Mouse (Mus musculus) 3134 (cell line): ENCODE measurements around the gene Mrps15.
"Not testable (repeated sequence)": the region's sequence is repeated elsewhere in the genome, so short reads cannot be mapped to it uniquely, and the experiment has no call there.

Source experiments
- DNase-seq: peaks from one replicate; pipeline ENCODE4 v3.0.0-alpha.2; 2011; ENCODE audit warnings: low spot score; ENCODE audit not compliant: insufficient read length; ENCODE audit errors: extremely low read depth

The Mrps15 gene

GRCm38 (mm10) chr4:126068842-126069241, 22.1 kb downstream of the Mrps15 start:
- DNase-seq, result no peak

- DNase-seq, result no peak
Observed at GRCm38 (mm10) chr4:126077833-126078232, 31.1 kb downstream of the Mrps15 start.

GRCm38 (mm10) chr4:126079266-126079665, 32.5 kb downstream of the Mrps15 start:
- DNase-seq, result no peak

GRCm38 (mm10) chr4:126081601-126082000, 34.9 kb downstream of the Mrps15 start:
- no peak for DNase-seq

- no peak for DNase-seq
Observed at GRCm38 (mm10) chr4:126083021-126083420, 36.3 kb downstream of the Mrps15 start.

- no peak for DNase-seq
Observed at GRCm38 (mm10) chr4:126084382-126084781, 37.7 kb downstream of the Mrps15 start.

- peak; percentile 39 for DNase-seq
Observed at GRCm38 (mm10) chr4:126085996-126086576, 39.4 kb downstream of the Mrps15 start.

- DNase-seq, result no peak
Observed at GRCm38 (mm10) chr4:126090101-126090847, 43.5 kb downstream of the Mrps15 start.

GRCm38 (mm10) chr4:126090848-126091124, 44.1 kb downstream of the Mrps15 start:
- DNase-seq, result no peak

- no peak for DNase-seq
Observed at GRCm38 (mm10) chr4:126091873-126092272, 45.1 kb downstream of the Mrps15 start.

- DNase-seq, result not testable (repeated sequence)
Observed at GRCm38 (mm10) chr4:126095622-126096430, 49.1 kb downstream of the Mrps15 start.

GRCm38 (mm10) chr4:126096464-126097111, 49.9 kb downstream of the Mrps15 start, which contains the start of gene Lsm10:
Lsm10 (plus strand) TSS chr4:126096623.
- DNase-seq, result peak; percentile 91

- DNase-seq, result no peak
Observed at GRCm38 (mm10) chr4:126097711-126098253, 51.1 kb downstream of the Mrps15 start.

- no peak for DNase-seq
Observed at GRCm38 (mm10) chr4:126099365-126099764, 52.6 kb downstream of the Mrps15 start.

- no peak for DNase-seq
Observed at GRCm38 (mm10) chr4:126100764-126101163, 54.0 kb downstream of the Mrps15 start.

- DNase-seq, result peak; percentile 63
Observed at GRCm38 (mm10) chr4:126102061-126102841, 55.5 kb downstream of the Mrps15 start.

GRCm38 (mm10) chr4:126103057-126103581, 56.4 kb downstream of the Mrps15 start:
- DNase-seq, result peak; percentile 89

GRCm38 (mm10) chr4:126103590-126104068, 56.9 kb downstream of the Mrps15 start, which contains the start of gene Stk40:
Stk40 (plus strand) TSS chr4:126103957.
- DNase-seq, result peak; percentile 92

GRCm38 (mm10) chr4:126104261-126105075, 57.7 kb downstream of the Mrps15 start:
- DNase-seq, result peak; percentile 53
